In the genomic region with DNA sequence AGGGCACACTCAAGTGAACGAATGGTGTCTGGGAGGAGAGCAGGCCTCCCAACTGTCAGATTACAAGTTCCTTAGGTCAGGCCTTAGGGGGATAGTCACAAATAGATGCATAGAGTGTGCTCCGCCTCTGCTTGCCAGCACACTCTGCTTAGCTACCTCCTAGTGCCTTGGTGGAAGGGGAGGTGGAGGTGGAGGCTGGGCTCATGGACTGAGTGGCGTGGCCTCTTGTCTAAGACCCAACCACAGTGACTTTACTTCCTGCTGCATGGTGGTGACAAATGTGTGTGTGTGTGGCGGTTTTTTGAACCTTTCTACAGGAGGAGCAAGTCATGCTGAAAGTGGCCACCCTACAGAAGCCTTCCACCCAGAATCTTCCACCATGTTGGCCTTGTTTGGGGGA, we compare ENCODE assay signal across 17 mouse cellular contexts. TPM values are rescaled to one million over a fixed set of nuclear protein-coding genes. Genes with fewer than 3 reads are reported as not detected.
A peak's percentile ranks its signal among the peaks of the same experiment; 100 is the strongest.
DNase-seq lines count a peak whose midpoint lies in the region; ATAC-seq and TF ChIP-seq lines count a peak whose summit lies in the region.
"Had no signal": no experiment of that assay in that cellular context is flagged by ENCODE, and none has a peak within 500 bp of the region (broad histone marks: within the 10 kb centered on the region; RNA-seq: fewer than 3 reads in every experiment).

No protein-coding gene starts in this region.

- TF ChIP-seq CTCF in layer of hippocampus, adult 2 months (conservative IDR thresholded peaks at IDR 0.05), result no peak

- no peak overlapping the region for H3K4me3 ChIP-seq in layer of hippocampus, adult 2 months
- peak overlapping the region; percentile 83 for H3K4me3 ChIP-seq in megakaryocyte, embryonic 14.5 days (replicated peaks)
- H3K4me3 ChIP-seq: forebrain, embryonic 15.5 days; heart, embryonic 10.5 days; hindbrain, embryonic 13.5 days; limb, embryonic 15.5 days had no signal

- H3K27ac ChIP-seq in layer of hippocampus, adult 2 months, result peak overlapping the region; percentile 62
- H3K27ac ChIP-seq: forebrain, embryonic 15.5 days; heart, embryonic 10.5 days; hindbrain, embryonic 13.5 days; limb, embryonic 15.5 days had no signal

- peaks cover 96% of the 10 kb centered on the region for H3K4me1 ChIP-seq in megakaryocyte, embryonic 14.5 days
- H3K4me1 ChIP-seq: forebrain, embryonic 15.5 days; limb, embryonic 15.5 days had no signal

- no peaks in the 10 kb centered on the region for H3K27me3 ChIP-seq in megakaryocyte, embryonic 14.5 days (replicated peaks)
- H3K27me3 ChIP-seq: forebrain, embryonic 15.5 days; hindbrain, embryonic 13.5 days; limb, embryonic 15.5 days had no signal

- H3K9me3 ChIP-seq in megakaryocyte, embryonic 14.5 days, result no peaks in the 10 kb centered on the region
- H3K9me3 ChIP-seq: forebrain, embryonic 15.5 days; heart, embryonic 10.5 days; hindbrain, embryonic 13.5 days; limb, embryonic 15.5 days had no signal

- DNase-seq in layer of hippocampus, adult 2 months (ENCODE audit: low spot score in 2 of 2), result no peak
- DNase-seq in layer of hippocampus, postnatal 14 days (ENCODE audit: low spot score in 2 of 2), result no peak
- DNase-seq in CD4-positive helper T cell, adult 2 months (ENCODE audit: low read depth, low spot score), result peak; percentile 33
- DNase-seq in right cerebral cortex, postnatal 36 days (ENCODE audit: low spot score in 2 of 2), result no peak
- no peak for DNase-seq in cerebellum, postnatal 10 days
- no peak for DNase-seq in cerebellum, adult 9-11 months
- DNase-seq: cerebellum, adult 11 months; embryo, embryonic 11 days; kidney, adult 2 months; right cerebral cortex, postnatal 4 days had no signal

- ATAC-seq in granulocyte monocyte progenitor cell, adult 5-6 weeks (replicated peaks; ENCODE audit: poor library complexity, severe bottlenecking), result peak; percentile 87
- ATAC-seq: activated CD4-positive, CD25-positive, alpha-beta regulatory T cell, adult 4 months; forebrain, embryonic 15.5 days had no signal

- H3K36me3 ChIP-seq in megakaryocyte, embryonic 14.5 days (replicated peaks; ENCODE audit: low read length), result peaks cover 88% of the 10 kb centered on the region

RNA-seq across cellular contexts. Expression of a gene that starts 10.6 kb away (rescaled TPM):
- total RNA-seq in layer of hippocampus, adult 2 months (2021), result 1 to 10 TPM; 2.7 to 5.5 TPM
- total RNA-seq in layer of hippocampus, postnatal 14 days (2021), result 1 to 10 TPM; 1.4 to 2.3 TPM
- 10.5 and 19.9 TPM in 2 replicates for total RNA-seq in granulocyte monocyte progenitor cell, adult 5-6 weeks (2014; fragmentation: Nextera tagmentation)
- total RNA-seq in granulocyte monocyte progenitor cell, adult 5-6 weeks (2017), result 1.3 and 3.2 TPM in 2 replicates
- polyA plus RNA-seq in megakaryocyte, embryonic 14.5 days (2012; ENCODE audit: insufficient read depth, low replicate concordance), result not detected in 2 replicates

RNA-seq across cellular contexts. Expression of a gene that starts 32.6 kb away (rescaled TPM):
- total RNA-seq in layer of hippocampus, adult 2 months (2021), result under 1 TPM; 0.59 to 0.66 TPM
- total RNA-seq in layer of hippocampus, postnatal 14 days (2021), result 1 to 10 TPM; 1.0 to 1.5 TPM
- 1.8 and 2.0 TPM in 2 replicates for total RNA-seq in granulocyte monocyte progenitor cell, adult 5-6 weeks (2014; fragmentation: Nextera tagmentation)
- 0.88 and 3.4 TPM in 2 replicates for total RNA-seq in granulocyte monocyte progenitor cell, adult 5-6 weeks (2017)
- polyA plus RNA-seq in megakaryocyte, embryonic 14.5 days (2012; ENCODE audit: insufficient read depth, low replicate concordance), result 0.50 TPM in 1 of 2 replicates, not detected in the other
- polyA plus RNA-seq: activated CD4-positive, CD25-positive, alpha-beta regulatory T cell, adult 4 months had no signal

RNA-seq across cellular contexts. Expression of a gene that starts 45.4 kb away (rescaled TPM):
- 10 to 100 TPM; 70.6 to 82.7 TPM for total RNA-seq in layer of hippocampus, adult 2 months (2021)
- total RNA-seq in layer of hippocampus, postnatal 14 days (2021), result 10 to 100 TPM; 66.5 to 68.1 TPM
- total RNA-seq in granulocyte monocyte progenitor cell, adult 5-6 weeks (2014; fragmentation: Nextera tagmentation), result 123 and 141 TPM in 2 replicates
- total RNA-seq in granulocyte monocyte progenitor cell, adult 5-6 weeks (2017), result 101 and 156 TPM in 2 replicates
- 23.4 and 34.8 TPM in 2 replicates for polyA plus RNA-seq in megakaryocyte, embryonic 14.5 days (2012; ENCODE audit: insufficient read depth, low replicate concordance)

RNA-seq across cellular contexts. Expression of a gene that starts 46.5 kb away (rescaled TPM):
- 1 to 10 TPM; 6.3 to 6.9 TPM for total RNA-seq in layer of hippocampus, adult 2 months (2021)
- total RNA-seq in layer of hippocampus, postnatal 14 days (2021), result 1 to 10 TPM; 9.0 TPM
- total RNA-seq in granulocyte monocyte progenitor cell, adult 5-6 weeks (2014; fragmentation: Nextera tagmentation), result 3.8 TPM in 1 of 2 replicates, not detected in the other
- 0.93 and 2.5 TPM in 2 replicates for total RNA-seq in granulocyte monocyte progenitor cell, adult 5-6 weeks (2017)
- polyA plus RNA-seq in megakaryocyte, embryonic 14.5 days (2012; ENCODE audit: insufficient read depth, low replicate concordance), result 1.2 and 1.4 TPM in 2 replicates
- polyA plus RNA-seq: activated CD4-positive, CD25-positive, alpha-beta regulatory T cell, adult 4 months had no signal
